Comparison of ENCODE assay signal across 8 mouse cellular contexts in the genomic region with DNA sequence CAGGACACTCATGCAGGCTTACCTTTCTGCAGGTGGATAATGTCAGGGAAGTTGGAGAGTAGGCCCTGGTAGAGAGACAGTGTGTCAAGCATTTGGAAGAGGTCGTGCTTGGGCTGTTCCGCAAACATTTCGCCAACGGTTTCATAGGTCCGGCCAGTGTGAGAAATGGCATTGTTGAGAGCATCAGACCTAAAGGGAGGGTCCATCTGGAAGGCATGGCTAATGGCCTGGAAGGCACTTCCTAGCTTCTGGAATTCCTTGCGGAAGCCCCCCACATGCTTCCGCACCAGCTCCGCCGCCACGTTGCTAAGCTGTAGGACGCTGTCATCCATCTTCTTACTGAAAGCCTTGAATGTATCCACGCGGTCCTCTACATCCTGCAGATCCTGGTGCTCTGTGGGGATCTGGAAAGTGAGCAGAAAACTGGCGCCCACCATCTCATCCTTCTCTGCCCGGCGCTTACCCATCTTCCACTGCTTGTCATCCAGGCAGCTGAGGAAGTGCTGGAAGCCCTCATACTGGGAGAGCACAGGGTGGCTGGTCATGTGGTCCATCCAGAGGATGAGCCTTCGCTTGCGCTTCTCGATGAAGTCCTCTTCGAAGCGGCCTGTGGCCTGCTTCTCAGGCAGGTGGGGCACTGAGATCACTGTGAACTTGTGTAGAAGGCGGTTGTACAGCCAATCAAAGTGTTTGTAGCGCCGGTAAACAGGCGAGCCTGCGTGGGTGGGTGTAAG. TPM values are rescaled to one million over a fixed set of nuclear protein-coding genes. Genes with fewer than 3 reads are reported as not detected.
DNase-seq lines count a peak whose midpoint lies in the region; ATAC-seq lines count a peak whose summit lies in the region.

No protein-coding gene starts in this region.

- H3K4me2 ChIP-seq in kidney, embryonic 15.5 days, result peak overlapping the region; percentile 93
- peak overlapping the region; percentile 84 for H3K4me2 ChIP-seq in embryonic facial prominence, embryonic 15.5 days (replicated peaks)
- peak overlapping the region; percentile 90 for H3K4me2 ChIP-seq in intestine, embryonic 15.5 days (replicated peaks)
- H3K4me2 ChIP-seq in neural tube, embryonic 12.5 days (replicated peaks), result peak overlapping the region; percentile 46

- H3K4me1 ChIP-seq in kidney, embryonic 15.5 days, result peaks cover 55% of the 10 kb centered on the region
- H3K4me1 ChIP-seq in embryonic facial prominence, embryonic 15.5 days, result peaks cover 55% of the 10 kb centered on the region
- H3K4me1 ChIP-seq in intestine, embryonic 15.5 days (replicated peaks), result peaks cover 41% of the 10 kb centered on the region
- H3K4me1 ChIP-seq in neural tube, embryonic 12.5 days, result peaks cover 44% of the 10 kb centered on the region

- H3K36me3 ChIP-seq in kidney, embryonic 15.5 days, result peaks cover 32% of the 10 kb centered on the region
- H3K36me3 ChIP-seq in embryonic facial prominence, embryonic 15.5 days, result peaks cover 14% of the 10 kb centered on the region
- peaks cover 9% of the 10 kb centered on the region for H3K36me3 ChIP-seq in intestine, embryonic 15.5 days
- peaks cover 9% of the 10 kb centered on the region for H3K36me3 ChIP-seq in neural tube, embryonic 12.5 days

- H3K27ac ChIP-seq in kidney, embryonic 15.5 days, result peak overlapping the region; percentile 6
- H3K27ac ChIP-seq in embryonic facial prominence, embryonic 15.5 days (replicated peaks), result peak overlapping the region; percentile 73
- peak overlapping the region; percentile 44 for H3K27ac ChIP-seq in intestine, embryonic 15.5 days
- no peak overlapping the region for H3K27ac ChIP-seq in neural tube, embryonic 12.5 days

- ATAC-seq in kidney, embryonic 15.5 days (replicated peaks; ENCODE audit: low FRiP score), result no peak
- no peak for ATAC-seq in embryonic facial prominence, embryonic 15.5 days (ENCODE audit: insufficient number of reproducible peaks, low FRiP score, low TSS enrichment, low read depth)
- no peak for ATAC-seq in intestine, embryonic 15.5 days
- ATAC-seq in neural tube, embryonic 12.5 days (ENCODE audit: low FRiP score, low read depth), result no peak
- no peak for ATAC-seq in erythroid progenitor cell, adult 5-6 weeks (replicated peaks; ENCODE audit: low FRiP score, poor library complexity, severe bottlenecking)

- H3K9me3 ChIP-seq in kidney, embryonic 15.5 days (replicated peaks), result no peaks in the 10 kb centered on the region
- H3K9me3 ChIP-seq in embryonic facial prominence, embryonic 15.5 days (replicated peaks), result no peaks in the 10 kb centered on the region
- no peaks in the 10 kb centered on the region for H3K9me3 ChIP-seq in intestine, embryonic 15.5 days
- H3K9me3 ChIP-seq in neural tube, embryonic 12.5 days, result no peaks in the 10 kb centered on the region

- no peak overlapping the region; the same call in 1 of the 2 replicates for H3K9ac ChIP-seq in kidney, embryonic 15.5 days
- peak overlapping the region; percentile 33; the same call in 1 of the 2 replicates for H3K9ac ChIP-seq in embryonic facial prominence, embryonic 15.5 days
- H3K9ac ChIP-seq in intestine, embryonic 15.5 days, result peak overlapping the region; percentile 31; the same call in 1 of the 2 replicates
- no peak overlapping the region for H3K9ac ChIP-seq in neural tube, embryonic 12.5 days

- WGBS in kidney, embryonic 15.5 days, result 82% methylated on average over 26 of the region's 26 CpGs
- WGBS in embryonic facial prominence, embryonic 15.5 days, result 88% methylated on average over 26 of the region's 26 CpGs
- WGBS in intestine, embryonic 15.5 days, result 66% methylated on average over 26 of the region's 26 CpGs
- 84% methylated on average over 26 of the region's 26 CpGs for WGBS in neural tube, embryonic 12.5 days

- H3K27me3 ChIP-seq in kidney, embryonic 15.5 days, result peaks cover 5% of the 10 kb centered on the region; the same call in 1 of the 2 replicates
- no peaks in the 10 kb centered on the region for H3K27me3 ChIP-seq in embryonic facial prominence, embryonic 15.5 days
- H3K27me3 ChIP-seq in intestine, embryonic 15.5 days (replicated peaks), result no peaks in the 10 kb centered on the region
- no peaks in the 10 kb centered on the region; the same call in 1 of the 2 replicates for H3K27me3 ChIP-seq in neural tube, embryonic 12.5 days (replicated peaks)

- peak overlapping the region; percentile 40 for H3K4me3 ChIP-seq in kidney, embryonic 15.5 days (replicated peaks)
- H3K4me3 ChIP-seq in embryonic facial prominence, embryonic 15.5 days (replicated peaks), result peak overlapping the region; percentile 40
- H3K4me3 ChIP-seq in intestine, embryonic 15.5 days (replicated peaks), result peak overlapping the region; percentile 31
- no peak overlapping the region for H3K4me3 ChIP-seq in neural tube, embryonic 12.5 days

- DNase-seq in kidney, adult 18-20 months, result no peak
- DNase-seq in retina, embryonic 14.5 days (ENCODE audit: low spot score), result no peak
- no peak for DNase-seq in gastrocnemius, adult 8-10 months (ENCODE audit: low spot score in 2 of 2)

RNA-seq across cellular contexts. Expression of a gene that starts 2.7 kb away (rescaled TPM):
- 9.2 and 10.5 TPM in 2 replicates for polyA plus RNA-seq in kidney, embryonic 15.5 days (2015; fragmentation: Nextera tagmentation; extraction: Ambion mirVana)
- 10.3 and 12.2 TPM in 2 replicates for polyA plus RNA-seq in embryonic facial prominence, embryonic 15.5 days (2015; fragmentation: Nextera tagmentation; extraction: Ambion mirVana)
- 6.2 and 6.3 TPM in 2 replicates for polyA plus RNA-seq in intestine, embryonic 15.5 days (2015; fragmentation: Nextera tagmentation; extraction: Ambion mirVana)
- polyA plus RNA-seq in neural tube, embryonic 12.5 days (2016; fragmentation: Nextera tagmentation; extraction: Ambion mirVana), result 5.6 and 6.5 TPM in 2 replicates
- 1 to 10 TPM; 1.7 to 4.0 (median 3.1) TPM for total RNA-seq in gastrocnemius, adult 8-10 months (2022)
- total RNA-seq in erythroid progenitor cell, adult 5-6 weeks (2015; ENCODE audit: low replicate concordance), result 0.36 and 2.9 TPM in 2 replicates
- 0.61 and 0.90 TPM in 2 replicates for total RNA-seq in erythroid progenitor cell, adult 5-6 weeks (2017; ENCODE audit: low replicate concordance)

RNA-seq across cellular contexts. Expression of a gene that starts 11.8 kb away (rescaled TPM):
- 90.8 and 93.7 TPM in 2 replicates for polyA plus RNA-seq in kidney, embryonic 15.5 days (2015; fragmentation: Nextera tagmentation; extraction: Ambion mirVana)
- polyA plus RNA-seq in embryonic facial prominence, embryonic 15.5 days (2015; fragmentation: Nextera tagmentation; extraction: Ambion mirVana), result 89.4 and 95.0 TPM in 2 replicates
- 71.2 and 74.5 TPM in 2 replicates for polyA plus RNA-seq in intestine, embryonic 15.5 days (2015; fragmentation: Nextera tagmentation; extraction: Ambion mirVana)
- 67.8 and 71.7 TPM in 2 replicates for polyA plus RNA-seq in neural tube, embryonic 12.5 days (2016; fragmentation: Nextera tagmentation; extraction: Ambion mirVana)
- 10 to 100 TPM; 54.4 to 61.3 (median 57.1) TPM for total RNA-seq in gastrocnemius, adult 8-10 months (2022)
- total RNA-seq in erythroid progenitor cell, adult 5-6 weeks (2015; ENCODE audit: low replicate concordance), result 38.2 and 46.5 TPM in 2 replicates
- 22.8 and 23.5 TPM in 2 replicates for total RNA-seq in erythroid progenitor cell, adult 5-6 weeks (2017; ENCODE audit: low replicate concordance)

RNA-seq across cellular contexts. Expression of a gene that starts 25.2 kb away (rescaled TPM):
- 24.1 and 28.3 TPM in 2 replicates for polyA plus RNA-seq in kidney, embryonic 15.5 days (2015; fragmentation: Nextera tagmentation; extraction: Ambion mirVana)
- polyA plus RNA-seq in embryonic facial prominence, embryonic 15.5 days (2015; fragmentation: Nextera tagmentation; extraction: Ambion mirVana), result 25.3 and 27.9 TPM in 2 replicates
- polyA plus RNA-seq in intestine, embryonic 15.5 days (2015; fragmentation: Nextera tagmentation; extraction: Ambion mirVana), result 13.2 and 13.3 TPM in 2 replicates
- 28.2 and 28.7 TPM in 2 replicates for polyA plus RNA-seq in neural tube, embryonic 12.5 days (2016; fragmentation: Nextera tagmentation; extraction: Ambion mirVana)
- total RNA-seq in gastrocnemius, adult 8-10 months (2022), result 10 to 100 TPM; 10.0 to 12.0 (median 11.3) TPM
- 1.8 and 8.8 TPM in 2 replicates for total RNA-seq in erythroid progenitor cell, adult 5-6 weeks (2015; ENCODE audit: low replicate concordance)
- 2.8 TPM in 1 of 2 replicates, not detected in the other for total RNA-seq in erythroid progenitor cell, adult 5-6 weeks (2017; ENCODE audit: low replicate concordance)

Comparison
In these comparisons a context has a peak if more than half of its experiments do, and no peak if none do; other contexts are left out.
1. H3K9ac ChIP-seq: peak in embryonic facial prominence, embryonic 15.5 days (single experiment) and intestine, embryonic 15.5 days (single experiment); none in kidney, embryonic 15.5 days (single experiment) and neural tube, embryonic 12.5 days (single experiment).
2. Peak in every context shown above with its lines, with median percentiles within 50 percentile points of each other: H3K4me2 ChIP-seq.